Mouse (Mus musculus) adrenal gland, postnatal 4 days (tissue): ENCODE measurements around the gene AC153137.1. TPM values are rescaled to one million over a fixed set of nuclear protein-coding genes. Genes with fewer than 3 reads are reported as not detected.
"Not testable (repeated sequence)": the region's sequence is repeated elsewhere in the genome, so short reads cannot be mapped to it uniquely, and the experiment has no call there.

Source experiments
- DNase-seq, 2 experiments: peaks; one replicate each; pipeline ENCODE4 v3.0.0; 2021 to 2022; ENCODE audit warnings: low spot score in 2 of 2, mixed read lengths in 2 of 2
- long read RNA-seq, 2 experiments: library from polyadenylated mRNA; stranded (forward); transcript quantifications; one replicate each; pipeline ENCODE4 v2.0.0; 2021
- total RNA-seq, 2 experiments: library from RNA; stranded (reverse); gene quantifications; 2 replicates each; pipeline ENCODE4 v1.2.3; 2021

Gene AC153137.1
- total RNA-seq: not detected
- long read RNA-seq, experiment 1: 0 reads
- long read RNA-seq, experiment 2: 0 reads

DNA sequence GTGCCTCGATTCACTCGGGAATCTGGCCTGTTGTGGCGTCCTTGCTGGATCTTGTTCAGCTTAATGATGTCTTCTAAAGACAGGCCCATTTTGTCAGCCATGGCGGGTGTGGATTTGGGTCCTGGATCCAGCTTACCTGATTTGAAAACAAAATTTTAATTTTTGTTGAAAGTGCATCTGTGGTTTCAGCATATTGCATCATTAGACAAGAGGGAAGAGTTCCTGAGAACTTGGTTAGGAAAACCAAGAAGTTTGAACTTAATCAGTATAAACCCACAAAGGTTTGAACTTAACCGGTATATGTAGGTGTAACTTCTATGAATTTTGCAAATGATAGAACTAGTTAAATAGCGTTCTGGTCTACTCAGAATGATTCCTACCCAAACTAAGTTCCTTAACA, at the start of gene AC153137.1:
Gene AC153137.1 (minus strand): TSS at position 101 of the 400 bp plus-strand sequence.
- not testable (repeated sequence) for DNase-seq

- no peak for DNase-seq
Observed at GRCm38 (mm10) chr1:31023173-31023572, 45.4 kb upstream of the AC153137.1 start.

GRCm38 (mm10) chr1:31019283-31019682, 41.5 kb upstream of the AC153137.1 start:
- peak in 1 of 2 experiments; percentile 40 for DNase-seq

- DNase-seq: no peak
Observed at GRCm38 (mm10) chr1:31017377-31017776, 39.6 kb upstream of the AC153137.1 start.

- DNase-seq: no peak
Observed at GRCm38 (mm10) chr1:31016068-31016467, 38.3 kb upstream of the AC153137.1 start.

DNA sequence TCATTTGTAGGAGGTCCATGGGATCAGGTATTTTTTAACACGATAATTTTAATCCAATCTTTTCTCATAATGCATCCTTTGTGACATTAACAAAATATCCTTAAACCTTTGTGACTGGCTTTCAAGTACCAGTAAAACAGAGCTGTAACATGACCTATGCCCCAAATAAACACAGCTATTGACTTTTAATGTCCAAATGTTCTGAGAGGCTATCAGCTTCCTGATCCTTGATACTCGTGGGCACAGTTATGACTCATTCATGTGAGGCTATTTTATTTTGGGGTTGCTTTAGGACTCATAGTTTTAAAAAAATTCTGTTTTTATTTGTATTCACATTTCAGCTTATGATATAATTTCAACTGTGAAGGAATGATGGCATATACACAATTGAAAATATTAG, 37.5 kb upstream of the AC153137.1 start:
- DNase-seq: no peak

GRCm38 (mm10) chr1:30977239-30977638, 529 bp downstream of the AC153137.1 start:
- DNase-seq: not testable (repeated sequence)

- no peak for DNase-seq
Observed at GRCm38 (mm10) chr1:30951795-30952194, 26.0 kb downstream of the AC153137.1 start.

DNA sequence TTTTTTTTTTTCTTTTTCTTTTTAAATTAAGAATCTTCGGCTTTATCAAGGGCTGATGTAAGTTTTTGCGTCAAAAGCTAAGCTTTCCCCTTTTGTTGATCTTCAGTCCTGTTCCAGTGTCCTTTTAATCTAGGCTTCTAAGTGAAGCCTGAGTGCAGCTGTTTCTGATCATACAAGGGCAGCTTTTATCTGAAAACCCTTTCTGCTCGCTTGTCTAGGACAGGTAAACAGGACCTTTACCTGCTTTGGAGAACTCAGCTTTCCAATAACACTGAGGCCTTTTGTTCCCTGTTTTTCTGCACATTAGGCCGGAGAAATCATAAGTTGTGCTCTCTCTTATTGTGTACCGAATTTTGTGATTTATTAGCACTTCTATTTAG, 27.3 kb downstream of the AC153137.1 start:
- no peak for DNase-seq

GRCm38 (mm10) chr1:30949710-30950455, 27.9 kb downstream of the AC153137.1 start:
- peak; percentile 92 to 93 for DNase-seq

- DNase-seq: peak; percentile 37
Observed at GRCm38 (mm10) chr1:30948950-30949639, 28.7 kb downstream of the AC153137.1 start.

DNA sequence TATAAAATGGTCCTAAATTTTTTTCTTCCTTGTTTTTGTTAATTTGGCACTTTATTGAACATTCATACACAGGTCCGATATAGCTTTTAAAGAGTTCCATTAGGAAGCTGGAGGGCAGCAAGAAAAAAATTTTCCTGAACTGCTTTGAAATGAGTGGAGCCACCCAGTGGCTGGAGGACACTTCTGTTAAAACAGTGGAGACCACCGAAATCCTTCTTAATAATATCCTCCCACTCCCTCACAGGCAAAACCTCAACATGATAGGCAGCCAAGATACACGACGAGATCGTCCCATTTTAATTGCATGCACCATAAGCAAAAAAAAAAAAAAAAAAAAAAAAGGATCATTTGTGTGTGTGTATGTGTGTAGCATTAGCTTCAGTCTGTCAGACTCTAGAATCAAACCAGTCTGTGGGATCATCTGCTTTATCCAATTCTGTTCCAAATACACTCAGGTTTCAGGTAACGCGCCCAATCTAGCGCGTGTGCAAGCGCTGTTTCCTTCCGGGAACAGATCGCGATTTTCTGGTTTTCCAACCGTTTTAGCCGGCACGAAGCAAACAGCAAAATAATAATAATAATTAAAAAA, 29.3 kb downstream of the AC153137.1 start:
- DNase-seq: no peak

DNA sequence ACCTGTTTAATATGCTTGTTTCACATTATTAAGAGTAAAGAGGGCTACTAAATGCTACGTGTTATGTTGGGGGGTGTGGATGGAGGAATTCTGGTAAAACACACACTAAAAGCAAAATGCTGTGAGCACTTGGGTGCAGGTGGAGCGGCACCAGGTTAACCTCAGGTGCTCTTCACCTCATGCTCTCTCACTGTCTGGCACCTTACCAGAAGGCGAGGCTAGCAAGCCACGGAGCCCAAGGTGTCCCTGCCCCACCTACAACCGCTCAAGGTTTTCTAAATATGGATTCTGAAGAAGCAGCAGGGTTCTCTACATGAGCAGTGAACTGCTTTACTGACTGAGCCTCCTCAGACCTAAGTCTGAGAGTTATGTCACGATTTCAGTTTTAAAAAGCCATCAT, 32.6 kb downstream of the AC153137.1 start:
- no peak for DNase-seq

GRCm38 (mm10) chr1:30940571-30940970, 37.2 kb downstream of the AC153137.1 start:
- DNase-seq: no peak

GRCm38 (mm10) chr1:30938392-30938791, 39.4 kb downstream of the AC153137.1 start:
- DNase-seq: no peak

DNA sequence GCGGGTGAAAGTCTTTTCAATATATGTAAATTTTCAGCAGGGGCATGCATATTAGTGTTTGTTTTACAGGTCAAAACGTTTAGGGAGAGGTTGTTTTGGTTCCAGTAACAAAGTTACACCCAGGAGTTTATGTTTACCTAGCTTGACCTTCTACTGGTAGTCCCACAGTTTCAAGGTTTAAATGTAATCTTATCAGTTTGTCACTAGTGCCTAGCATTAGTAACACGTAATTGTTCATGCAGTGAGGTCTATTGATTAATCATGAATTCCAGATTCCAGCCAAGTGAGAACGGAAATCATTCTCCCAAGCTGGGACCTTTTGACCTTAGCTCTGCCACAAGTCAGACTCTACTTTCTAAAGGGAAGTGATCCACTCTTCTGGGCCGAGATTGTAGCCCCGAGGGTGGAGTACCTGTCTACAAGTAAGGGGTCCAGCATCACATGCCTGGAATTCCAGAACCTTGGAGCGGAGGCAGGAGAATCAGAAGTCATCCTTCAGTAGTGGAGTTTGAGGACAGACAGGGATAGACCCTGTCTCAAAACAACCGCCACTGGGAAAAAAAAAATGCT, 40.3 kb downstream of the AC153137.1 start:
- DNase-seq: no peak

DNA sequence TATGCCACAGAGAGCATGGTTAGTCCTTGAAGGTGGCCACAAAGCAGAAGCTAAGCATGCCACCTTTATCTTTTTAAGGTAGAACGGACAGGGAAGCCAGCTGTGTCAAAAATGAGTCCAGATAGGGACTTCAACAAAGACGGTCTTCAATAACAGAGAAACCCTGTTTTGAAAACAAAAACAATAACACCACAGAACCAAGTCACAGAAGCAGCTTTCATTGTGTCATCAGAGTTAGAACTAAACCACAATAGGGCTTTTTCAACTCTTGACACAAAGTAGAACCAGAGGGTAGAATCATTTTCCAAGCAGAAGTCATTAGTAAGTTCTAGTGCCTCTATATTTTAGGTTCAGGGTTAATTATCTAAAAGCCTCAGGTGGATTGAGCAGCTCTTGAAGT, 41.3 kb downstream of the AC153137.1 start:
- DNase-seq: no peak

- no peak for DNase-seq
Observed at GRCm38 (mm10) chr1:30930823-30931222, 46.9 kb downstream of the AC153137.1 start.

- DNase-seq: no peak
Observed at GRCm38 (mm10) chr1:30930194-30930593, 47.6 kb downstream of the AC153137.1 start.
